Mouse (Mus musculus) myocyte (in vitro differentiated cells): ENCODE measurements around the gene Foxp2. TPM values are rescaled to one million over a fixed set of nuclear protein-coding genes. Genes with fewer than 3 reads are reported as not detected.

Experiments
- H3K27me3 ChIP-seq: one replicate; pipeline ENCODE4 v1.6.1; 2011; ENCODE audit not compliant: control insufficient read depth, insufficient read depth, insufficient read length
- H3K36me3 ChIP-seq: one replicate; pipeline ENCODE4 v1.6.1; 2011; ENCODE audit not compliant: control insufficient read depth, insufficient read depth
- H3K4me2 ChIP-seq: one replicate; pipeline ENCODE4 v1.6.1; 2011; ENCODE audit warnings: low read depth, control low read depth
- H3K4me3 ChIP-seq: one replicate; pipeline ENCODE4 v1.5.1; 2011; ENCODE audit warnings: mild to moderate bottlenecking, control low read depth, moderate library complexity
- H3K79me2 ChIP-seq: one replicate; pipeline ENCODE4 v1.6.1; 2011; ENCODE audit not compliant: control insufficient read depth, insufficient read depth
- H3ac ChIP-seq: one replicate; pipeline ENCODE4 v1.6.1; 2011; ENCODE audit not compliant: control insufficient read depth, insufficient read length
- CEBPB ChIP-seq: IDR thresholded peaks from 2 replicates; pipeline ENCODE4 v1.6.1; 2011; ENCODE audit warnings: mild to moderate bottlenecking, moderate library complexity; ENCODE audit not compliant: poor library complexity, insufficient read depth, severe bottlenecking
- E2F4 ChIP-seq: IDR thresholded peaks from one replicate; pipeline ENCODE4 v1.6.1; 2011; ENCODE audit warnings: mild to moderate bottlenecking, control low read depth, moderate library complexity; ENCODE audit not compliant: insufficient read depth
- MAX ChIP-seq: IDR thresholded peaks from one replicate; pipeline ENCODE4 v1.6.1; 2011; ENCODE audit warnings: low read depth, mild to moderate bottlenecking, control low read depth
- MYOD1 ChIP-seq, 3 experiments: IDR thresholded peaks; one replicate each; pipeline ENCODE4 v1.6.1; 2011; ENCODE audit warnings: control low read depth in 2 of 3, low read depth in 2 of 3, mild to moderate bottlenecking in 2 of 3, moderate library complexity in 1 of 3; ENCODE audit not compliant: insufficient read length in 2 of 3, control insufficient read depth in 1 of 3
- MYOG ChIP-seq, 3 experiments: IDR thresholded peaks; one replicate each; pipeline ENCODE4 v1.6.1; 2011; ENCODE audit warnings: control low read depth in 2 of 3, low read depth in 2 of 3, mild to moderate bottlenecking in 2 of 3; ENCODE audit not compliant: insufficient read length in 2 of 3, control insufficient read depth in 1 of 3, insufficient read depth in 1 of 3
- POLR2A ChIP-seq: IDR thresholded peaks from one replicate; pipeline ENCODE4 v1.6.1; 2011; ENCODE audit warnings: low read depth, mild to moderate bottlenecking, control low read depth, moderate library complexity; ENCODE audit not compliant: insufficient read length
- POLR2AphosphoS2 ChIP-seq: IDR thresholded peaks from one replicate; pipeline ENCODE4 v1.6.1; 2011; ENCODE audit warnings: low read depth, control low read depth; ENCODE audit not compliant: insufficient read length
- REST ChIP-seq: IDR thresholded peaks from one replicate; pipeline ENCODE4 v1.6.1; 2011; ENCODE audit warnings: mild to moderate bottlenecking, control low read depth, moderate library complexity; ENCODE audit not compliant: insufficient read depth, insufficient read length
- SRF ChIP-seq: IDR thresholded peaks from one replicate; pipeline ENCODE4 v1.6.1; 2011; ENCODE audit warnings: low read depth; ENCODE audit not compliant: control insufficient read depth, insufficient read length
- TCF12 ChIP-seq: IDR thresholded peaks from one replicate; pipeline ENCODE4 v1.6.1; 2011; ENCODE audit warnings: mild to moderate bottlenecking, control low read depth; ENCODE audit not compliant: poor library complexity, insufficient read depth, severe bottlenecking
- TCF3 ChIP-seq: IDR thresholded peaks from one replicate; pipeline ENCODE4 v1.6.1; 2011; ENCODE audit warnings: low read depth, control low read depth; ENCODE audit not compliant: insufficient read length
- USF1 ChIP-seq: IDR thresholded peaks from one replicate; pipeline ENCODE4 v1.6.1; 2011; ENCODE audit warnings: low read depth, mild to moderate bottlenecking, control low read depth, moderate library complexity
- polyA plus RNA-seq: library from polyadenylated mRNA; unstranded; fragments of >200 nt; fragmentation: generic; extraction: Trizol; gene quantifications from one replicate; pipeline ENCODE4 v1.2.1, GENCODE M21; 2012; ENCODE audit warnings: missing spikeins

Foxp2 gene
- polyA plus RNA-seq, 1 experiment = not detected

DNA sequence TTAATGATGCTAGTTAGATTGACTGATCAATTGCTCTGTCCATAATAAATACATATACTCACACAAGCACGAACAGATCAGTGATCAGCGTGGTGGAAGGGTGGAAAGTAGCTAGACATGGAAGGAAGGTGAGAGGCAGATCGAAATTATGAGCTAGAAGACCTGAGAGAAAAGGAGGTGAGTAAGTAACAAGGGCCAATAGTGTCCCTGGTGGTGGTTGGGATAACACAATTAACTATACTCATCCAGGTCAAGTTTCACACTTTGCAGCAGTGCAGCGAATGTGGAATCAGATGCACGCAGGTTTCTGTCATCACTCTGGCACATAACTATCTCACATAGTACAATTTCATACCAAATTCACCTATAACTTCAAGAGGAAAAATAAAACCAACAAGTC lies 291.7 kb downstream of the Foxp2 start:
- H3K4me2 ChIP-seq = no peak overlapping the region
- H3K36me3 ChIP-seq = no peaks in the 10 kb centered on the region
- H3K27me3 ChIP-seq = no peaks in the 10 kb centered on the region
- TF ChIP-seq USF1 (no peak), MYOG (IDR thresholded peaks at IDR 0.05; ENCODE audit: control insufficient read depth in 1 of 3, insufficient read depth in 1 of 3, insufficient read length in 2 of 3, low read depth in 2 of 3) (no peak), CEBPB (no peak)
- H3ac ChIP-seq = no peak overlapping the region
- H3K79me2 ChIP-seq = no peaks in the 10 kb centered on the region
- no peak overlapping the region for H3K4me3 ChIP-seq

GRCm38 (mm10) chr6:15242176-15242942 lies 341.2 kb downstream of the Foxp2 start:
- TF ChIP-seq REST (no peak), TCF12 (no peak), E2F4 (no peak), CEBPB (no peak), SRF (no peak), MYOG (IDR thresholded peaks at IDR 0.05; ENCODE audit: control insufficient read depth in 1 of 3, insufficient read depth in 1 of 3, insufficient read length in 2 of 3, low read depth in 2 of 3) (no peak), POLR2A (no peak), MYOD1 (IDR thresholded peaks at IDR 0.05; ENCODE audit: control insufficient read depth in 1 of 3, insufficient read length in 2 of 3, low read depth in 2 of 3) (no peak), TCF3 (no peak), MAX (no peak)
- Histone ChIP-seq H3K4me2 (no peak overlapping the region), H3K27me3 (no peaks in the 10 kb centered on the region), H3ac (no peak overlapping the region), H3K36me3 (no peaks in the 10 kb centered on the region), H3K79me2 (no peaks in the 10 kb centered on the region), H3K4me3 (no peak overlapping the region)

DNA sequence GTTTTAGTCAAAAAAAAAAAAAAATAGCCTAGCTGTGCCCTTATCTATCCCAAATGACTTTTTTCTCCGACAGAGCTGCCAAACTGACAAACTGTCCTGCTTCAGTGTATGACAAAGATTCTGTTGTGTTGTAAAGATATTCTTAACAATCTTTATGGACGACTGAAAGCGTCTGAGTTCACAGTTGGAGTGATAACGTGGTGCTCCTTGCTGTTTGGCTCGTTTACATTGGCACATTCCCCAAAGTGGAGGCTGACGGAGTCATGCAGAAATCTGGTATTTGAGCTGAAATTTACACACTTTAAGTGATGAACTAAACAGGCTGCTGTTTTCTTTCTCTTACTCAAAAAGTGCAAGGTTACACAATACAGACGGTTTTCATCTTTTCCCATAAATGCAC lies 356.2 kb downstream of the Foxp2 start:
- Histone ChIP-seq H3ac (no peak overlapping the region), H3K79me2 (no peaks in the 10 kb centered on the region), H3K4me2 (no peak overlapping the region), H3K36me3 (no peaks in the 10 kb centered on the region), H3K27me3 (no peaks in the 10 kb centered on the region), H3K4me3 (no peak overlapping the region)
- TF ChIP-seq CEBPB (no peak), MYOG (IDR thresholded peaks at IDR 0.05; ENCODE audit: control insufficient read depth in 1 of 3, insufficient read depth in 1 of 3, insufficient read length in 2 of 3, low read depth in 2 of 3) (no peak), POLR2A (no peak), SRF (no peak), E2F4 (no peak), TCF3 (no peak), MAX (no peak), MYOD1 (IDR thresholded peaks at IDR 0.05; ENCODE audit: control insufficient read depth in 1 of 3, insufficient read length in 2 of 3, low read depth in 2 of 3) (no peak), REST (no peak), POLR2AphosphoS2 (no peak), TCF12 (no peak), USF1 (no peak)

DNA sequence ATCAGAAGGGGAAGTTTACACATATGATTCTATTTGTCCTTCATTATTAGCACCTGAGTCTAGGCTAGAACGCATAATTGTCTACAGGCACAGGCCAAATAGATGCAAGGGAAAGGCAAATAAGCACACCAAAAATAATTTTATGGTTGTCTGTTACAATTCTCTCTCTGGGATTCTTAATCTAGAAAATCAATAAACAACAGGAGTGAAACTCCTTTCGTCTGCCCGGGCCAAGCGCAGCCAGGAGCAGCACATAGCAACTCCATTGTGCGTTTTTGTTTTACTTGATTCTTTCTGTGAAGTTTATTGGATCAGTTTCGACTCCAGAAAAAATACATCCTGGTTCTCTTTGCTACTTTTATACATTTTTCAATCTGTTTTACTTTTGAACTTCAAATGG lies 356.7 kb downstream of the Foxp2 start:
- TF ChIP-seq USF1 (no peak), CEBPB (no peak), TCF3 (no peak), MYOD1 (IDR thresholded peaks at IDR 0.05; ENCODE audit: control insufficient read depth in 1 of 3, insufficient read length in 2 of 3, low read depth in 2 of 3) (no peak)
- Histone ChIP-seq H3K36me3 (no peaks in the 10 kb centered on the region), H3ac (no peak overlapping the region), H3K4me2 (no peak overlapping the region), H3K27me3 (no peaks in the 10 kb centered on the region), H3K79me2 (no peaks in the 10 kb centered on the region), H3K4me3 (no peak overlapping the region)

DNA sequence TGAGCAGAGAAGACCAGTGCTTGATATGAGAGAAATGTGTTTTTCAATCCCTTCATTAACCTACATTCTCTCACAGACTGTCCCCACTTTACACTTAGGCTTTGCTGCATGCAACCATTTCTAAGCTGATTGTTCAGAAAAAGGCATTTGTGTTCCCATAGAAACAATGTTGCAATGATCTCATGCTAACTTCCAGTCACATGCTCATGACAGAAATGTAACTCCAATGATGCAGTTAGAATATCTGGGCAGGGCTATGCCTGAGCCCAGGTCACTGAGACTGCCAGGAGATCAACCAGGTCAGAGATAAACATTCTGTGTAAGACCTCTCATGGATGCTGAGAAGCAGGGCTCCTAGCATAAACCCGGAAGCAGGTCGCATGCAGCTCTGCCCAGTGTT lies 367.0 kb downstream of the Foxp2 start:
- TF ChIP-seq TCF3 (no peak), MYOD1 (IDR thresholded peaks at IDR 0.05; ENCODE audit: control insufficient read depth in 1 of 3, insufficient read length in 2 of 3, low read depth in 2 of 3) (no peak), REST (no peak), POLR2AphosphoS2 (no peak), POLR2A (no peak), MAX (no peak), USF1 (no peak), TCF12 (no peak), MYOG (IDR thresholded peaks at IDR 0.05; ENCODE audit: control insufficient read depth in 1 of 3, insufficient read depth in 1 of 3, insufficient read length in 2 of 3, low read depth in 2 of 3) (no peak), CEBPB (no peak)
- Histone ChIP-seq H3K4me2 (no peak overlapping the region), H3K79me2 (no peaks in the 10 kb centered on the region), H3K4me3 (no peak overlapping the region), H3K27me3 (no peaks in the 10 kb centered on the region), H3ac (no peak overlapping the region), H3K36me3 (no peaks in the 10 kb centered on the region)
